Mouse (Mus musculus) hindbrain, embryonic 12.5 days (tissue): ENCODE results near the gene Tspear. TPM values are rescaled to one million over a fixed set of nuclear protein-coding genes. Genes with fewer than 3 reads are reported as not detected.
"Not testable (repeated sequence)": the region's sequence is repeated elsewhere in the genome, so short reads cannot be mapped to it uniquely, and the experiment has no call there.

ENCODE experiments used
- ATAC-seq: fragments of 200-750 bp; cut with Nextera tagmentation; 2 replicates; pipeline ENCODE4 v1.8.0; 2017; ENCODE audit warnings: moderate TSS enrichment; ENCODE audit not compliant: low FRiP score
- H3K27ac ChIP-seq: fragments of 300-500 bp; sonication (generic); 2 replicates; pipeline ENCODE4 v1.5.1; 2016; ENCODE audit warnings: mild to moderate bottlenecking
- H3K27me3 ChIP-seq: fragments of 300-500 bp; sonication (generic); 2 replicates; pipeline ENCODE4 v1.6.1; 2016; ENCODE audit warnings: mild to moderate bottlenecking
- H3K36me3 ChIP-seq: fragments of 300-500 bp; sonication (generic); 2 replicates; pipeline ENCODE4 v1.6.1; 2016; ENCODE audit warnings: mild to moderate bottlenecking
- H3K4me1 ChIP-seq: fragments of 300-500 bp; sonication (generic); 2 replicates; pipeline ENCODE4 v1.6.1; 2016
- H3K4me2 ChIP-seq: fragments of 300-500 bp; sonication (generic); replicated peaks from 2 replicates; pipeline ENCODE4 v1.6.1; 2016; ENCODE audit warnings: mild to moderate bottlenecking
- H3K4me3 ChIP-seq: fragments of 300-500 bp; sonication (generic); 2 replicates; pipeline ENCODE4 v1.5.1; 2016; ENCODE audit warnings: mild to moderate bottlenecking
- H3K9ac ChIP-seq: fragments of 300-500 bp; sonication (generic); 2 replicates; pipeline ENCODE4 v1.6.1; 2016; ENCODE audit warnings: mild to moderate bottlenecking, moderate library complexity
- H3K9me3 ChIP-seq: fragments of 300-500 bp; sonication (generic); replicated peaks from 2 replicates; pipeline ENCODE4 v1.6.1; 2016; ENCODE audit warnings: mild to moderate bottlenecking
- WGBS: fragments of 180-500 bp; shearing (Covaris S2); methylation state at CpG from one replicate; pipeline ENCODE4 v1.1.7; 2016; 5-methylcytosine and 5-hydroxymethylcytosine counted together
- polyA plus RNA-seq: library from polyadenylated mRNA; unstranded; fragments of >200 nt; fragmentation: Nextera tagmentation; extraction: Ambion mirVana; gene quantifications from 2 replicates; pipeline ENCODE4 v1.2.1, GENCODE M21; 2016

Tspear gene
- polyA plus RNA-seq, 1 experiment from 2014 or later, result 1.2 TPM

- Histone ChIP-seq H3K27ac (no peak overlapping the region), H3K4me1 (no peaks in the 10 kb centered on the region), H3K4me3 (no peak overlapping the region), H3K9me3 (no peaks in the 10 kb centered on the region), H3K36me3 (no peaks in the 10 kb centered on the region), H3K9ac (no peak overlapping the region), H3K27me3 (no peaks in the 10 kb centered on the region), H3K4me2 (no peak overlapping the region)
- WGBS, result 98% methylated on average over 1 of the region's 1 CpGs
- ATAC-seq, result no peak
Measured at GRCm38 (mm10) chr10:77769727-77770126, 83.4 kb downstream of the Tspear start.

- ATAC-seq, H3K36me3 ChIP-seq, H3K9ac ChIP-seq, H3K4me2 ChIP-seq, H3K27ac ChIP-seq, H3K9me3 ChIP-seq, H3K27me3 ChIP-seq, H3K4me1 ChIP-seq, H3K4me3 ChIP-seq: not testable (repeated sequence)
- WGBS, result 80% methylated on average over 1 of the region's 1 CpGs
Measured at GRCm38 (mm10) chr10:77771225-77771624, 84.9 kb downstream of the Tspear start, which contains the start of gene Gm3238. Gene Gm3238, minus strand, starts transcription at chr10:77771325.

GRCm38 (mm10) chr10:77772142-77772541, 85.8 kb downstream of the Tspear start:
- not testable (repeated sequence) for H3K27ac ChIP-seq, H3K27me3 ChIP-seq, H3K4me1 ChIP-seq, H3K4me2 ChIP-seq, H3K36me3 ChIP-seq, H3K4me3 ChIP-seq, ATAC-seq, H3K9ac ChIP-seq, H3K9me3 ChIP-seq
- WGBS, result 92% methylated on average over 1 of the region's 3 CpGs

GRCm38 (mm10) chr10:77776844-77777243, 90.5 kb downstream of the Tspear start, which contains the start of gene Gm7138:
Gene Gm7138, minus strand, starts transcription at chr10:77776944.
- not testable (repeated sequence) for H3K4me3 ChIP-seq, H3K4me2 ChIP-seq, H3K9ac ChIP-seq, H3K9me3 ChIP-seq, H3K27ac ChIP-seq, H3K4me1 ChIP-seq, H3K36me3 ChIP-seq, H3K27me3 ChIP-seq, ATAC-seq
- WGBS, result 20% methylated on average over 1 of the region's 1 CpGs

GRCm38 (mm10) chr10:77782442-77782841, 96.1 kb downstream of the Tspear start, which contains the start of gene Gm3250:
Gene Gm3250, minus strand, starts transcription at chr10:77782542.
- not testable (repeated sequence) for ATAC-seq, H3K27ac ChIP-seq, H3K9me3 ChIP-seq, H3K4me3 ChIP-seq, H3K4me2 ChIP-seq, H3K27me3 ChIP-seq, H3K36me3 ChIP-seq, H3K9ac ChIP-seq, H3K4me1 ChIP-seq
- 22% methylated on average over 1 of the region's 1 CpGs for WGBS

GRCm38 (mm10) chr10:77783396-77783795, 97.0 kb downstream of the Tspear start:
- not testable (repeated sequence) for H3K4me2 ChIP-seq, H3K27me3 ChIP-seq, H3K4me1 ChIP-seq, H3K9me3 ChIP-seq, ATAC-seq, H3K27ac ChIP-seq, H3K36me3 ChIP-seq, H3K4me3 ChIP-seq, H3K9ac ChIP-seq
- WGBS, result 98% methylated on average over 3 of the region's 3 CpGs

DNA sequence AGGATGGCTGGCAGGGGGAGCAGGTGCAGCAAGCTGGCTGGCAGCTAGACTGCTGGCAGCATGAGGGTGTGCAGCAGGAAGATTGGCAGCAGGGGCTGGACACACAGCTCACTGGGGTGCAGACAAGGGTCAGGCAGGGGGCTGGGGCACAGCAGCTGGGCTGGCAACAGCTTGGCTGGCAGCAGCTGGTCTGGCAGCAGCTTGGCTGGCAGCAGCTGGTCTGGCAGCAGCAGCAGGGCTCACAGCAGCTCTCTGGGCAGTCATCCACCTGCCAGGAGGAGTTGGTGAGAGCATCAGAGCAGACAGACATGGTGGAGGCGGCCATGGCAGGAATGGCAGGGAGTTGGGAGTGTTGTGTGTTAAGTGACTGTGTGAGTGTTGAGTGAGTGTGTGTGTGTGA, 101.5 kb downstream of the Tspear start, which contains the start of gene Gm7137:
Gene Gm7137, minus strand, starts transcription at position 325 of the 400 bp plus-strand sequence.
- not testable (repeated sequence) for H3K9ac ChIP-seq, H3K4me2 ChIP-seq

DNA sequence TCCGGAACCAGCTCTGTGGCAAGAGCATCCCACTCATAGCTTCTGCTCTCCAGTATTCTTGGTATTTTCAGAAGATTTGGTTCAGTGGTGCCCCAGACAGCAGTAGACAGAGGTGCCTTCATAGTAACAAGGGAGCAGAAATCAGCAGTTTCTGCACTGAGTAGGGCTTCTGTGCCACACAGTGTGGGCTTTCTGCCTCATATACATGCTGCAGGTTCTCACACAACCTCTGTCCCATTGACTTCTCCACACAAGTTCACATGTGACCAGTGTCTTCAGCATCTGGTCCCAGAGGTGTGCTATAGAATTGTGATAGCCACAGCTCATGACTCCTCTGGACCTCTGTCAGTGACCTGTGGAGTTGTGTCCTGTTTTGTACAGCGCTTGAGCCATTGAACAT, 102.3 kb downstream of the Tspear start:
- Histone ChIP-seq H3K4me2 (no peak overlapping the region), H3K36me3 (no peaks in the 10 kb centered on the region), H3K4me3 (no peak overlapping the region), H3K4me1 (no peaks in the 10 kb centered on the region), H3K9ac (no peak overlapping the region), H3K9me3 (no peaks in the 10 kb centered on the region), H3K27me3 (no peaks in the 10 kb centered on the region), H3K27ac (no peak overlapping the region)
- WGBS, result 81% methylated on average over 2 of the region's 2 CpGs
- ATAC-seq, result no peak

More for the DNA sequence above, 101.5 kb downstream of the Tspear start, which contains the start of gene Gm7137:
- not testable (repeated sequence) for H3K27ac ChIP-seq, ATAC-seq, H3K27me3 ChIP-seq, H3K9me3 ChIP-seq, H3K36me3 ChIP-seq, H3K4me3 ChIP-seq, H3K4me1 ChIP-seq
- WGBS, result 50% methylated on average over 1 of the region's 1 CpGs

- WGBS, result 45% methylated on average over 2 of the region's 2 CpGs
- H3K4me2 ChIP-seq, result no peak within 1 kb of the TSS
Measured at GRCm38 (mm10) chr10:77794976-77795375, 108.6 kb downstream of the Tspear start, which contains the start of gene Gm9639. Gene Gm9639, minus strand, starts transcription at chr10:77795076.

GRCm38 (mm10) chr10:77797677-77798076, 111.3 kb downstream of the Tspear start:
- H3K9ac ChIP-seq, result no peak overlapping the region
- H3K4me1 ChIP-seq, result peaks cover 14% of the 10 kb centered on the region
- WGBS, result 16% methylated on average over 3 of the region's 3 CpGs
- no peak overlapping the region for H3K4me3 ChIP-seq
- no peaks in the 10 kb centered on the region for H3K9me3 ChIP-seq
- no peak overlapping the region for H3K27ac ChIP-seq
- no peaks in the 10 kb centered on the region for H3K27me3 ChIP-seq
- ATAC-seq, result no peak
- no peak overlapping the region for H3K4me2 ChIP-seq
- H3K36me3 ChIP-seq, result no peaks in the 10 kb centered on the region

More at GRCm38 (mm10) chr10:77794976-77795375, 108.6 kb downstream of the Tspear start, which contains the start of gene Gm9639:
- Histone ChIP-seq H3K27ac (no peak within 1 kb of the TSS), H3K4me3 (no peak within 1 kb of the TSS), H3K4me1 (peaks cover 14% of the 10 kb centered on the region), H3K9me3 (no peaks in the 10 kb centered on the region), H3K27me3 (no peaks in the 10 kb centered on the region), H3K9ac (no peak within 1 kb of the TSS), H3K36me3 (no peaks in the 10 kb centered on the region)
- no peak for ATAC-seq

GRCm38 (mm10) chr10:77798164-77798920, 112.0 kb downstream of the Tspear start:
- not testable (repeated sequence) for H3K9ac ChIP-seq, H3K4me2 ChIP-seq, ATAC-seq, H3K9me3 ChIP-seq, H3K36me3 ChIP-seq, H3K4me3 ChIP-seq, H3K27me3 ChIP-seq
- H3K27ac ChIP-seq, result peak overlapping the region; percentile 40; the same call in 1 of the 2 replicates
- H3K4me1 ChIP-seq, result peaks cover 14% of the 10 kb centered on the region
- WGBS, result 37% methylated on average over 3 of the region's 3 CpGs

DNA sequence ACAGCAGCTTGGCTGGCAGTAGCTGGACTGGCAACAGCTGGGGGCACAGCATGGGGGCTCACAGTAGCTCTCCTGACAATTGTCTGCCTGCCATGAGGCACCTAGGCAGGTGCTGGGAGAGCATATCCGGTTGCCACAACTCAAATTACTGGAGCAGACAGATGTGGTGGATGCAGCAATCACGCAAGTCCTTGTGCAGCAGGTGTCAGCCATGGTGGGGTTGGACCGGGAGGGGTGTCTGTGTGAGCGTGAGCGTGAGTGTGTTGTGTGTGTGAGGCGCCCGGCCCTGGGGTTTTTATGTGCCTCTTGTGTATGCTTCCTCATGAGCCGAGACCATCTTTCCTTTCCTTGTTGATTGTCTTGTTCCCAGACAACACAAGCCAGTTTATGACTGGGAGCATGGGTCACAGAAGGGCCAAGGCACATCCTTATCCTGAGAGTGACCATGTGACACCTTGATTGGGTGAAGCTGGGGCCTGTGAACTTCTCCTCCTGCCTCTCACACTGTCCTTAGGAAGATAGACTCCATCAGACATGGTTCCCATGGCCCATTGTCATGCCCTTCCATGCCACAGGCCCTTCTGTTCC, 112.6 kb downstream of the Tspear start, which contains the start of gene Gm19668:
Gene Gm19668, minus strand, starts transcription at position 213 of the 588 bp plus-strand sequence.
- H3K36me3 ChIP-seq, result no peaks in the 10 kb centered on the region
- H3K9me3 ChIP-seq, result no peaks in the 10 kb centered on the region
- H3K4me2 ChIP-seq, result no peak within 1 kb of the TSS
- peak within 1 kb of the TSS; percentile 40; the same call in 1 of the 2 replicates for H3K27ac ChIP-seq
- no peak within 1 kb of the TSS for H3K4me3 ChIP-seq
- no peak for ATAC-seq
- no peaks in the 10 kb centered on the region for H3K27me3 ChIP-seq
- 57% methylated on average over 8 of the region's 8 CpGs for WGBS
- H3K9ac ChIP-seq, result no peak within 1 kb of the TSS
- H3K4me1 ChIP-seq, result peaks cover 12% of the 10 kb centered on the region
